Mouse (Mus musculus) lung, embryonic 15.5 days (tissue): ENCODE results near the gene Taz. TPM values are rescaled to one million over a fixed set of nuclear protein-coding genes. Genes with fewer than 3 reads are reported as not detected.

Experiments used
- ATAC-seq: fragments of 200-750 bp; cut with Nextera tagmentation; 2 replicates; pipeline ENCODE4 v1.8.0; 2017; ENCODE audit warnings: moderate number of reproducible peaks, borderline replicate concordance; ENCODE audit not compliant: low FRiP score, low TSS enrichment; ENCODE audit errors: extremely low read depth
- H3K27ac ChIP-seq: fragments of 300-500 bp; sonication (generic); 2 replicates; pipeline ENCODE4 v1.5.1; 2015; ENCODE audit warnings: moderate library complexity, mild to moderate bottlenecking, inconsistent platforms
- H3K27me3 ChIP-seq: fragments of 300-500 bp; sonication (generic); 2 replicates; pipeline ENCODE4 v1.6.1; 2015; ENCODE audit warnings: inconsistent platforms
- H3K36me3 ChIP-seq: fragments of 300-500 bp; sonication (generic); 2 replicates; pipeline ENCODE4 v1.6.1; 2015; ENCODE audit warnings: inconsistent platforms
- H3K4me1 ChIP-seq: fragments of 300-500 bp; sonication (generic); 2 replicates; pipeline ENCODE4 v1.6.1; 2015; ENCODE audit warnings: inconsistent platforms
- H3K4me2 ChIP-seq: fragments of 300-500 bp; sonication (generic); 2 replicates; pipeline ENCODE4 v1.6.1; 2015; ENCODE audit warnings: inconsistent platforms, mild to moderate bottlenecking, moderate library complexity
- H3K4me3 ChIP-seq: fragments of 300-500 bp; sonication (generic); 2 replicates; pipeline ENCODE4 v1.5.1; 2015; ENCODE audit warnings: mild to moderate bottlenecking, inconsistent platforms
- H3K9ac ChIP-seq: fragments of 300-500 bp; sonication (generic); 2 replicates; pipeline ENCODE4 v1.6.1; 2015; ENCODE audit warnings: inconsistent platforms
- H3K9me3 ChIP-seq: fragments of 300-500 bp; sonication (generic); 2 replicates; pipeline ENCODE4 v1.6.1; 2016; ENCODE audit warnings: inconsistent platforms
- WGBS: fragments of 180-500 bp; shearing (Covaris S2); methylation state at CpG from one replicate; pipeline ENCODE4 v1.1.7; 2015; 5-methylcytosine and 5-hydroxymethylcytosine counted together
- microRNA-seq: library from miRNA; unstranded; fragments of <30 nt; microRNA quantifications from one replicate; pipeline ENCODE4, GENCODE M21; 2016
- polyA plus RNA-seq: library from polyadenylated mRNA; unstranded; fragments of >200 nt; fragmentation: Nextera tagmentation; extraction: Ambion mirVana; gene quantifications from 2 replicates; pipeline ENCODE4 v1.2.1, GENCODE M21; 2015

Gene Taz
- polyA plus RNA-seq, 1 experiment from 2014 or later = 83.8 TPM

GRCm38 (mm10) chrX:74330166-74330930 is 48.6 kb downstream of the Taz start:
- peak overlapping the region; percentile 66 for H3K4me2 ChIP-seq
- no peak overlapping the region for H3K9ac ChIP-seq
- no peaks in the 10 kb centered on the region for H3K36me3 ChIP-seq
- 0 out of 2 replicates have a peak, but pooled peaks cover 6% of the 10 kb centered on the region for H3K4me1 ChIP-seq
- H3K27me3 ChIP-seq = no peaks in the 10 kb centered on the region
- WGBS = 31% methylated on average over 2 of the region's 2 CpGs
- H3K27ac ChIP-seq = no peak overlapping the region
- H3K9me3 ChIP-seq = no peaks in the 10 kb centered on the region
- H3K4me3 ChIP-seq = peak overlapping the region; percentile 49; the same call in 1 of the 2 replicates
- no peak for ATAC-seq

Small RNA genes lying within 50 kb of the gene (microRNA-seq; reads per million reads assigned to microRNA genes)
- gene Mir7091 (0.56 reads per million), gene Mir7092 (not detected)

Other genes starting within 250 kb of the Taz start
- gene Opn1mw, start 154.4 kb upstream of the Taz start, polyA plus RNA-seq = not detected in 2 replicates
- gene Mecp2, start 146.5 kb upstream of the Taz start, polyA plus RNA-seq = 13.1 and 15.1 TPM in 2 replicates
- not detected in 2 replicates for gene Tex28, start 114.1 kb upstream of the Taz start, polyA plus RNA-seq
- gene Tktl1, start 104.7 kb upstream of the Taz start, polyA plus RNA-seq = not detected in 2 replicates
- 361 and 366 TPM in 2 replicates for gene Flna, start 32.1 kb upstream of the Taz start, polyA plus RNA-seq
- 23.2 and 24.7 TPM in 2 replicates for gene Emd, start 27.2 kb upstream of the Taz start, polyA plus RNA-seq
- gene Rpl10, start 11.1 kb upstream of the Taz start, polyA plus RNA-seq = 846 and 923 TPM in 2 replicates
- gene Dnase1l1, start 425 bp downstream of the Taz start, polyA plus RNA-seq = 11.2 and 15.8 TPM in 2 replicates
- 134 and 138 TPM in 2 replicates for gene Atp6ap1, start 15.2 kb downstream of the Taz start, polyA plus RNA-seq
- gene Gdi1, start 23.1 kb downstream of the Taz start, polyA plus RNA-seq = 154 and 193 TPM in 2 replicates
- gene Fam50a, start 31.1 kb downstream of the Taz start, polyA plus RNA-seq = 63.2 and 63.9 TPM in 2 replicates
- 8.8 and 9.8 TPM in 2 replicates for gene Plxna3, start 47.2 kb downstream of the Taz start, polyA plus RNA-seq
- gene Lage3, start 71.7 kb downstream of the Taz start, polyA plus RNA-seq = 104 and 119 TPM in 2 replicates
- 83.2 and 84.1 TPM in 2 replicates for gene Ubl4a, start 91.3 kb downstream of the Taz start, polyA plus RNA-seq
- gene Slc10a3, start 91.4 kb downstream of the Taz start, polyA plus RNA-seq = 21.0 and 21.1 TPM in 2 replicates
- 39.6 and 46.7 TPM in 2 replicates for gene Fam3a, start 111.4 kb downstream of the Taz start, polyA plus RNA-seq
- gene Ikbkg, start 111.4 kb downstream of the Taz start, polyA plus RNA-seq = 18.5 and 18.6 TPM in 2 replicates
- gene G6pdx, start 147.3 kb downstream of the Taz start, polyA plus RNA-seq = 46.8 and 51.5 TPM in 2 replicates
- gene Gm6880, start 199.5 kb downstream of the Taz start, polyA plus RNA-seq = not detected in 2 replicates